Mouse (Mus musculus) megakaryocyte-erythroid progenitor cell, adult 5-6 weeks (primary cell): Measurements from ENCODE around the gene Retreg2. TPM values are rescaled to one million over a fixed set of nuclear protein-coding genes. Genes with fewer than 3 reads are reported as not detected.

Experiments used
- ATAC-seq: replicated peaks from 2 replicates; pipeline ENCODE4 v1.8.0; 2016; ENCODE audit warnings: mild to moderate bottlenecking, inconsistent platforms; ENCODE audit not compliant: severe bottlenecking, poor library complexity, low FRiP score, low TSS enrichment
- total RNA-seq, 2 experiments: library from RNA; stranded (forward) in 1 of 2; stranded (reverse) in 1 of 2; fragments of 200-1000, 215-1000 nt in 1 of 2; fragments of >200 nt in 1 of 2; fragmentation: Nextera tagmentation in 1 of 2; gene quantifications; 2 replicates each; pipeline ENCODE4 v1.2.3; 2014 to 2017

The Retreg2 gene
- total RNA-seq, 2 experiments from 2014 or later, result 105 to 129 TPM

DNA sequence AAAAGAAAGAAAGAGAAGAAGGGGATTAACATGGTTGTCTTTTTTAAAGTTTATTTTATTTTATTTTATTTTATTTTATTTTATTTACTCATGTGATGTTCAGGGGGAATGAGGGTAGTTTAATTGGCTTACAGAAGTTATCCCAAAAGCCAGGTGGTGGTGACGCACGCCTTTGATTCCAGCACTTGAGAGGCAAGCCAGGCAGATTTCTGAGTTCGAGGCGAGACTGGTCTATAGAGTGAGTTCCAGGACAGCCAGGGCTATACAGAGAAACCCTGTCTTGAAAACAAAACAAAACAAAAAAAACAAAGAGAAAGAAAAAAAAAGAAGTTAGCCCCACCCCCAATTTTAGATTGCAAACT lies 17.7 kb downstream of the Retreg2 start:
- ATAC-seq, result no peak

DNA sequence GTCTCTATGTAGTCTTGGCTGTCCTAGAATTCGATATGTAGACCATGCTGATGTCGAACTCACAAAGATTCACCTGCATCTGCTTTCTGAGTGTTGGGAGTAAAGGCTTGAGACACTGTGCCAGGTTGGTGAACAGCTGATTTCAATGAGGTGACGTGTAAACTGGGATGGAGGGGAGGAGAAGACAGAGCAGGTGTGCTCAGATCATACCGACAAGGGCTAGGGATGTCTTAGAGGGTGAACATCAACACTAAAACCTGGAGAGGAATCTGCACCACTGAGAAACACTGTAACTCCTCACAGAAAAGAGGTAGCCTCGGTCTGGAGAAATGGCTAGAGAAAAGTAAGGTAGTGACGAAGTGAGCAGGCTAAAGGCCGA lies 25.5 kb downstream of the Retreg2 start:
- peak; percentile 20 for ATAC-seq

DNA sequence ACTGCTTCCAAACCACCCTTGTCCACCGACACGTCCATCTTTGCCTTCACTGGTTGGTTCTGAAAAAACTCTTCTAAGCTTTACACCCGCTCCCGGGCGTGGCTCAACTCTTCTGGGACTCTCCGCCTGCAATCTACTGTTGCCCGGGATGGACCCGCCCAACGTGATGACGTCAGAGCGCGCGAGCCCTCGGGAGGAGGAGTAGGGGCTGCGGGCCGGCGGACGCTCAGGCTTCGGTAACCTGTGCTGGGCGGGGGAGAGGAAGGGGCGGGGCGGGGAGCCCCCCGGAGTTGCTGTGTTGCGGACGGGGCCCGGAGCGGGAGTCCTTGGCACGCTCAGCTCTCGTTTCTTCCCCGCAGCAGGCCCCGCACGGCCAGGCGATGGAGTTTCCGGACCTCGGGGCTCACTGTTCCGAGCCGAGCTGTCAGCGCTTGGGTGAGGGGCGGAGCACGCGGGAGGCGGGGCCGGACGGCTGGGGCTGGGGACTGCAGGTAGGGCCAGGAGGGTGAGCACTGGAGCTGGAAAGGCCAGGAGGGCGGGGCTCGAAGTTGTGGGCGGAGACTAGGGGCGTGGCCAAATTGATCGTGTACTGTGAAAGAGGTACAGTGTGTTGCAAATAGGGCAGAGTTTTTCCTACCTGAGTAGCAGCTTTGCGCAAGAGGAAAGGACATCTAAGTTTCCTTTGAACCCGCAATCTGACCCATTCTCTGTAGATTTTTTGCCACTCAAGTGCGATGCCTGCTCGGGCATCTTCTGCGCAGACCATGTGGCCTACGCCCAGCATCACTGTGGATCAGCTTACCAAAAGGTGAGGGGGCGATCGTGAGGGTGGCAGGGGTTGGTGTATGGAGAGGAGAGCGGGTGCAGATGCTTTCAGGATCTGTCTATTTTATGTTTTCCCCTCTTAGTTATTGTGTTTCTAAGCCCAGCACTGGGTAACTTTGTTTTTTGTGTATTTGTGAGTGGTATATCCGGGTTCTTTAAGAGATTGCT lies 26.2 kb downstream of the Retreg2 start, which contains the start of gene Zfand2b:
Gene Zfand2b, plus strand, starts transcription at position 175 of the 993 bp plus-strand sequence.
- peak; percentile 94 for ATAC-seq

GRCm38 (mm10) chr1:75179334-75180104 lies 36.9 kb downstream of the Retreg2 start:
- ATAC-seq, result peak; percentile 71

DNA sequence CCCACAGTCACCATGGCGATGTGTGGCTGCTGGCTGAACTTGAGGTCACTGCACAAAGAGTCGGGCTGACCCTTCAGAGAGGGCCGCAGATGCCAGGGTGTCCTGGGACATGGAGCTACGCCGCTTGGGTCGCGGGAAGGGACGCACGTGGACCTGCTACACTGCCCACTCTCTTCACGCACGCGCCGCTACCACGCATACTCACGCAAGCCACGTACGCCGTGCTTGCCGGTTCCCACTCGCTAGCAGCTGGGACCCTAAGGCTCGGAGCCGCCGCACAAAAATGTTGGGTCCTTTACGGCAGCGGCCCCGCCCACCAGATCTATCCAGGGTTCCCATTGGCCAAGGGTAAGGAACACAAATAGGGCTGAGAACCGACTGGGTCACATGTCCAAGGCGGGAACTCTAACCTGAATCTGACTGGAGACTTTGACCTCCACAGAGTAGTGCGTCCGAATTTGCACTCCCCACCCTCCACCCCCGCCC lies 37.6 kb downstream of the Retreg2 start, which contains the start of gene Abcb6:
Gene Abcb6, minus strand, starts transcription at position 288 of the 486 bp plus-strand sequence.
- peak; percentile 84 for ATAC-seq

- no peak for ATAC-seq
Measured at GRCm38 (mm10) chr1:75180741-75181140, 38.2 kb downstream of the Retreg2 start.

GRCm38 (mm10) chr1:75181377-75181870 lies 38.8 kb downstream of the Retreg2 start:
- no peak for ATAC-seq

GRCm38 (mm10) chr1:75182160-75182559 lies 39.6 kb downstream of the Retreg2 start:
- no peak for ATAC-seq

DNA sequence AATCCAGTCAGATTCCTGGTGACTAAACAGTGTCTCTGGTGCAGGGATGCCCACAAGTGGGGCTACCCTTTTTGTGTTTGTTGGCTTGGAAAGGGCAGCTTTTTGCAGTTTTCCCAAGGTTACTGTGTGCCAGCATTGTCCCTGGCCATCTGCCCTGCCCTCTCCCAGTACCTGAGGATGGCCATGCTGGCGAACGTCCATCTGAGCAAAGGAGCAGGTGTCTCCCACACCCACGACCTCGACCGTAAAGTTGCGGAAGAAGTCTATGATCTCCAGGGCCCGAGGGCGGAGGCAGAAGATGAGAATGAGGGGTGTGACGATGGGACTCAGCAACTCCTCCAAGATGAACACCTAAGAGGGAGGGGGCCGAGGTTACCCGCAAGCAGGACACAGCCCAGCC lies 42.9 kb downstream of the Retreg2 start:
- ATAC-seq, result no peak

- ATAC-seq, result no peak
Measured at GRCm38 (mm10) chr1:75187126-75187525, 44.5 kb downstream of the Retreg2 start.

DNA sequence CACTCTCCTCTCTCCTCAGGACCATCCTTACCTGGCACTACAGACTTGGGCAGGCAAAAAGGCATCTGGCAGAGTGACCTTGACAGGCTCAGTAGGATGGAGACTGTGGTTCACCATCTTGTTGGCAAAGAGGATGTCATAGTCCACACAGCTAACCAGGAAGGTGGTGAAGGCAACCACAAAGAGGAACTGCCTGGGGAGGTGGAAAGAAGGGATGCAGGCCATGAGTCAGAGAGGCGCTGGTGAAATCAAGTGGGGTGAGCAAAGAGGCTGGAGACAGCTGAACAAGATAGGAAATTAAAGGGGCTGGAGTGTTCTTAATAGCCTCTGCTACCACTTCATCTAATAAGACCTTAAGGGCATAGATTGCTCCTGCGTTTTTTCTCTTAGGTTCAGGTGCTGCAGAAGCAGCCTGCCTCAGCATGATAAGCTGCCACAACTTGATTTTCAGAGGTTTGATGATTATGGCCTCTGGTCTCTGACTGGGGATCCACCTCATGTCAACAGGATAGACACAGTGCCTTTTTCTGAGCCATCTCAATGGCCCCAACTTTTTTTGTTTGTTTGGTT lies 45.4 kb downstream of the Retreg2 start:
- ATAC-seq, result no peak

DNA sequence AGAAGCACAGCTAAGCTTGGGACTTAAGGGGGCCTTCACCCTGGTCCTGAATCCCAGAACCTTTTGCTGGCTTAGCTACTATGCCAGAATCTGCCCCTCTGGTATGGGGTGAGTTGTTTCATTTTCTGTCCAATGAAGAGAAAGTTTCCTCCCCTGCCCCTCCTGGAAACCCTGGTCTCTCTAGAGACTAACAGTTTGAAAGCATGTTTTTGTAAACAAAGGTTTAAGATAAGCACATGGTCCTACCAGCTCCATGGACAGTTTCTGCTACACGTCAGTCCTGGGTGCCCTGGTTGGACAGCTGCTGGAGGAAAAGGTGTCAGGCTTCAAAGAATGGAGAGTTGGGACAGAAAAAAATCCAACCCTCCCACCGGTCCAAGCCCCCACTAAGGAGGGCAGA lies 48.0 kb downstream of the Retreg2 start:
- ATAC-seq, result peak; percentile 58

GRCm38 (mm10) chr1:75191258-75191621 lies 48.7 kb downstream of the Retreg2 start:
- no peak for ATAC-seq

GRCm38 (mm10) chr1:75191622-75192402 lies 49.2 kb downstream of the Retreg2 start, which contains the start of the genes Ankzf1 and Atg9a:
Ankzf1 (plus strand) TSS chr1:75192151.
Atg9a (minus strand) TSS chr1:75192196.
- peak; percentile 98 for ATAC-seq

GRCm38 (mm10) chr1:75192452-75192851 lies 49.9 kb downstream of the Retreg2 start:
- peak; percentile 27; the same call in 1 of the 2 replicates for ATAC-seq
